In genomic region chr2:103676808-103677207, GRCm38 (mm10) we compare ENCODE assay signal across 20 mouse cellular contexts.
A peak's percentile ranks its signal among the peaks of the same experiment; 100 is the strongest.
DNase-seq lines count a peak whose midpoint lies in the region; TF ChIP-seq lines count a peak whose summit lies in the region.
"Had no signal": no experiment of that assay in that cellular context is flagged by ENCODE, and none has a peak within 500 bp of the region (broad histone marks: within the 10 kb centered on the region; RNA-seq: fewer than 3 reads in every experiment).

No protein-coding gene starts in this region.

- H3K36me3 ChIP-seq in thymus, adult 2 months (ENCODE audit: control insufficient read depth, insufficient read depth, low read length), result no peaks in the 10 kb centered on the region
- no peaks in the 10 kb centered on the region for H3K36me3 ChIP-seq in embryonic facial prominence, embryonic 10.5 days (replicated peaks)
- no peaks in the 10 kb centered on the region for H3K36me3 ChIP-seq in limb, embryonic 10.5 days
- H3K36me3 ChIP-seq: forebrain, embryonic 10.5 days; heart, embryonic 13.5 days; hindbrain, embryonic 15.5 days had no signal

- intact Hi-C loops in left cerebral cortex, postnatal 10 days (cut with DNase I), result no loop called here

- peaks cover 68% of the 10 kb centered on the region for H3K4me1 ChIP-seq in thymus, adult 2 months (replicated peaks; ENCODE audit: control insufficient read depth, insufficient read depth, low read length)
- peaks cover 48% of the 10 kb centered on the region for H3K4me1 ChIP-seq in embryonic facial prominence, embryonic 10.5 days
- H3K4me1 ChIP-seq in limb, embryonic 10.5 days, result peaks cover 49% of the 10 kb centered on the region

- DNase-seq in thymus, adult 2 months, result no peak
- DNase-seq in thymus, postnatal 36 days, result no peak
- peak; percentile 56 for DNase-seq in embryonic facial prominence, embryonic 10.5 days (ENCODE audit: low spot score)
- DNase-seq in limb, embryonic 10.5 days (ENCODE audit: low spot score), result no peak
- peak; percentile 48 for DNase-seq in mesoderm, embryonic 11.5 days (ENCODE audit: low read depth, low spot score)
- DNase-seq in cerebellum, adult 9-11 months, result no peak
- no peak for DNase-seq in left cerebral cortex, postnatal 10 days (ENCODE audit: extremely low spot score in 1 of 2, low spot score in 2 of 2)
- no peak for DNase-seq in spleen, postnatal 36 days (ENCODE audit: low spot score in 2 of 2)
- DNase-seq: cerebellum, adult 11 months; cerebellum, adult 2 months; cerebellum, postnatal 10 days; cerebellum, postnatal 36 days; gastrocnemius, postnatal 25 days; heart, adult 2 months; heart, postnatal 14 days; heart, postnatal 4 days had no signal

- WGBS in thymus, adult 2 months, result 96% methylated on average over 2 of the region's 2 CpGs
- 35% methylated on average over 2 of the region's 2 CpGs for WGBS in embryonic facial prominence, embryonic 10.5 days
- 24% methylated on average over 2 of the region's 2 CpGs for WGBS in limb, embryonic 10.5 days

- no peak overlapping the region for H3K4me3 ChIP-seq in thymus, adult 2 months (ENCODE audit: control insufficient read depth, insufficient read depth, low read length)
- H3K4me3 ChIP-seq in embryonic facial prominence, embryonic 10.5 days, result peak overlapping the region; percentile 21; the same call in 1 of the 2 replicates
- no peak overlapping the region for H3K4me3 ChIP-seq in limb, embryonic 10.5 days
- H3K4me3 ChIP-seq: forebrain, embryonic 10.5 days; heart, adult 2 months; heart, embryonic 10.5 days; heart, embryonic 13.5 days; hindbrain, embryonic 15.5 days had no signal

- no peak for TF ChIP-seq CTCF in thymus, adult 2 months (IDR thresholded peaks at IDR 0.05; ENCODE audit: borderline replicate concordance, control insufficient read depth, extremely low read depth, insufficient read depth, low read length, poor library complexity)

- no peaks in the 10 kb centered on the region for H3K9me3 ChIP-seq in embryonic facial prominence, embryonic 10.5 days
- no peaks in the 10 kb centered on the region for H3K9me3 ChIP-seq in limb, embryonic 10.5 days (replicated peaks)
- H3K9me3 ChIP-seq: forebrain, embryonic 10.5 days; heart, embryonic 10.5 days; heart, embryonic 13.5 days; hindbrain, embryonic 15.5 days had no signal

- no peaks in the 10 kb centered on the region for H3K27me3 ChIP-seq in thymus, adult 2 months (ENCODE audit: control insufficient read depth, insufficient read depth, low read length)
- H3K27me3 ChIP-seq in embryonic facial prominence, embryonic 10.5 days (replicated peaks; ENCODE audit: low read depth, poor library complexity, severe bottlenecking), result peaks cover 17% of the 10 kb centered on the region
- no peaks in the 10 kb centered on the region for H3K27me3 ChIP-seq in limb, embryonic 10.5 days (ENCODE audit: low read depth, poor library complexity, severe bottlenecking)
- H3K27me3 ChIP-seq: heart, embryonic 13.5 days; hindbrain, embryonic 15.5 days had no signal

- TF ChIP-seq POLR2A in thymus, adult 2 months (IDR thresholded peaks at IDR 0.05; ENCODE audit: control insufficient read depth, extremely low read depth, insufficient read depth, low read length, poor library complexity), result no peak

- H3K27ac ChIP-seq in thymus, adult 2 months (ENCODE audit: control insufficient read depth, insufficient read depth, low read length), result peak overlapping the region; percentile 29; the same call in 1 of the 2 replicates
- 0 out of 2 replicates have a peak overlapping the region, but pooled peaks have one; percentile 54 for H3K27ac ChIP-seq in embryonic facial prominence, embryonic 10.5 days (replicated peaks)
- H3K27ac ChIP-seq in limb, embryonic 10.5 days, result peak overlapping the region; percentile 66; the same call in 1 of the 2 replicates
- H3K27ac ChIP-seq: heart, adult 2 months; heart, embryonic 10.5 days; hindbrain, embryonic 15.5 days had no signal

Comparison
In these comparisons a context has a peak if more than half of its experiments do, and no peak if none do; other contexts are left out.
1. DNase-seq: peak in embryonic facial prominence, embryonic 10.5 days (single experiment) and mesoderm, embryonic 11.5 days (single experiment); none in thymus, adult 2 months (single experiment), thymus, postnatal 36 days (0 of 2), limb, embryonic 10.5 days (single experiment), cerebellum, adult 9-11 months (single experiment), left cerebral cortex, postnatal 10 days (0 of 2) and spleen, postnatal 36 days (0 of 2).
2. Peak in every context shown above with its lines, with median percentiles within 50 percentile points of each other: H3K27ac ChIP-seq.